Mouse (Mus musculus): ENCODE results near the gene Cntln.

DNA sequence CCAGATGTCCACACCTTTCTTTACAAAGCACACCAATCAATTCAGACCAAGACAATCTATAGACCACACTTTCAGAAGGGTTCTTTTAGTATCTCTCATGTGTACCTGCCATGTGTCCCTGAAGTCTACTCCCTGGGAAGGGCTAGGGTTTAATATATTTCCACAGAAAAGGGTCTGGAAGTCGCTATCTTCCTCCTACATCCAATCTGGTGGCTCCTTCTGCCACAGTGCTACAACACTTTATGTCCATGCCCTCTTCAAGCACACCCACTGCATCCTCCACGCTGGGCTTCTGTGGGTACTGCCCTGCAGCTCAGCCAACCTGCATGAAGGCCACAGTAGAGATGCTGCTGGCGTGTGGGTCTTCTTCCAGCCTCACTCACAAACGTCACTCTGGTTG lies 291.4 kb downstream of the Cntln start:
- no peak for TF ChIP-seq CTCF (IDR thresholded peaks at IDR 0.05; ENCODE audit: borderline replicate concordance, control insufficient read depth, extremely low read depth, insufficient read depth, low read length, poor library complexity)
- no peak for TF ChIP-seq POLR2A (IDR thresholded peaks at IDR 0.05; ENCODE audit: control insufficient read depth, extremely low read depth, insufficient read depth, low read length, poor library complexity)

Measured in thymus, adult 2 months (tissue).